Mouse (Mus musculus) 3134 (cell line): ENCODE data around the gene Manba.
"Not testable (repeated sequence)": the region's sequence is repeated elsewhere in the genome, so short reads cannot be mapped to it uniquely, and the experiment has no call there.

ENCODE experiments used
- DNase-seq: peaks from one replicate; pipeline ENCODE4 v3.0.0-alpha.2; 2011; ENCODE audit warnings: low spot score; ENCODE audit not compliant: insufficient read length; ENCODE audit errors: extremely low read depth

The Manba gene

GRCm38 (mm10) chr3:135485900-135486241 is 460 bp downstream of the Manba start:
- DNase-seq = no peak

- DNase-seq = no peak
These were observed 940 bp downstream of the Manba start for GRCm38 (mm10) chr3:135486351-135486750.

GRCm38 (mm10) chr3:135487803-135488202 is 2.4 kb downstream of the Manba start:
- DNase-seq = no peak

- no peak for DNase-seq
These were observed 4.6 kb downstream of the Manba start for GRCm38 (mm10) chr3:135489865-135490520.

GRCm38 (mm10) chr3:135491102-135491501 is 5.7 kb downstream of the Manba start:
- no peak for DNase-seq

- not testable (repeated sequence) for DNase-seq
These were observed 7.9 kb downstream of the Manba start for GRCm38 (mm10) chr3:135493320-135493719.

GRCm38 (mm10) chr3:135497956-135498355 is 12.5 kb downstream of the Manba start:
- DNase-seq = not testable (repeated sequence)

GRCm38 (mm10) chr3:135498891-135499290 is 13.5 kb downstream of the Manba start:
- peak; percentile 75 for DNase-seq

- no peak for DNase-seq
These were observed 17.7 kb downstream of the Manba start for GRCm38 (mm10) chr3:135503160-135503559.

- peak; percentile 33 for DNase-seq
These were observed 20.0 kb downstream of the Manba start for GRCm38 (mm10) chr3:135505369-135505909.

- no peak for DNase-seq
These were observed 20.6 kb downstream of the Manba start for GRCm38 (mm10) chr3:135505916-135506482.

- DNase-seq = no peak
These were observed 22.1 kb downstream of the Manba start for GRCm38 (mm10) chr3:135507506-135507905.

GRCm38 (mm10) chr3:135508191-135508590 is 22.8 kb downstream of the Manba start:
- no peak for DNase-seq

- no peak for DNase-seq
These were observed 25.0 kb downstream of the Manba start for GRCm38 (mm10) chr3:135510372-135510771.

GRCm38 (mm10) chr3:135511683-135512082 is 26.3 kb downstream of the Manba start:
- no peak for DNase-seq

GRCm38 (mm10) chr3:135513270-135513669 is 27.9 kb downstream of the Manba start:
- no peak for DNase-seq

- DNase-seq = no peak
These were observed 28.5 kb downstream of the Manba start for GRCm38 (mm10) chr3:135513800-135514425.

GRCm38 (mm10) chr3:135515246-135515645 is 29.8 kb downstream of the Manba start:
- DNase-seq = no peak

GRCm38 (mm10) chr3:135516891-135517290 is 31.5 kb downstream of the Manba start:
- DNase-seq = no peak

GRCm38 (mm10) chr3:135518882-135519281 is 33.5 kb downstream of the Manba start:
- peak; percentile 15 for DNase-seq

- peak; percentile 53 for DNase-seq
These were observed 34.2 kb downstream of the Manba start for GRCm38 (mm10) chr3:135519584-135519983.

- DNase-seq = peak; percentile 74
These were observed 36.6 kb downstream of the Manba start for GRCm38 (mm10) chr3:135521963-135522362.
